11 mouse cellular contexts compared by ENCODE assay signal in the genomic region with DNA sequence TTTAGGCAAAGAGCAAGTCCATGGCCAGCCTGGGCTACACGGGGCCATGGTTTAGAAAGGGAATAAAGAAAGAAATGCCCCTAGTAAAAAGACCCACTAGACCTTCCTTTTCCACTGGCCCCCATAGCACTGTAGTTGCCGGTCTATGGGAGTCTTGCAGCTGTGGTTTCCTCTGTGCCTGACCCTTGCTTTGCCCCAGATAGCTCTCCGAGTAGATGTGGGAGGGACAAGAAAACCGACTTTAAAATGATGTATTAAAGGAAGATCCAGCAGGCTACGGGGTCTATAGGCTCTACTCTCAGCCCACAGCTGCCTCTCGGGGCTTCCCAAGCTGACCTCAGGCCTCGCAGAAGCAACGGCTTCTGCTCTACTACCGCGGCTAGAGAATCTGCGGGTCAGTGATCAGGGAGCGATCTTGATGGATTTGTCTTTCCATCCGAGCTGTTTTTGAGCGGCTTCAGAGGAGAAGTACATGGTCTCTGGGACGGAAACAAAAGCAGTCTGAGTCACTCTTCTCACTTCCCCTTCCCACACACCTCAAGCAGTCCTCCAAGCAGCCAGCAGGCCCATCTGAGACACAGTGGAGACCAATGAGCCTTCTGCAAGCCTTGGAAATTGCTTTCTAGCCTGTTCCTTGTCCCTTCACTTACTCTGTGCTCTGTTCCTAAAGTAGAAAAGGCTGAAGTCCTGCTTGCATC.
A peak's percentile ranks its signal among the peaks of the same experiment; 100 is the strongest.
DNase-seq lines count a peak whose midpoint lies in the region; ATAC-seq and TF ChIP-seq lines count a peak whose summit lies in the region.
"Had no signal": no experiment of that assay in that cellular context is flagged by ENCODE, and none has a peak within 500 bp of the region (broad histone marks: within the 10 kb centered on the region; RNA-seq: fewer than 3 reads in every experiment).

No protein-coding gene starts in this region.

- H3K4me3 ChIP-seq in forebrain, embryonic 11.5 days (ENCODE audit: low read depth, low read length) = no peak overlapping the region
- H3K4me3 ChIP-seq in forebrain, embryonic 16.5 days (replicated peaks; ENCODE audit: low read length) = no peak overlapping the region
- no peak overlapping the region for H3K4me3 ChIP-seq in liver, postnatal 0 days (ENCODE audit: low read depth, low read length)
- no peak overlapping the region for H3K4me3 ChIP-seq in liver, embryonic 12.5 days
- H3K4me3 ChIP-seq in midbrain, embryonic 16.5 days (ENCODE audit: low read depth, low read length) = no peak overlapping the region
- H3K4me3 ChIP-seq: neural tube, embryonic 13.5 days had no signal

- TF ChIP-seq EP300 in liver, postnatal 0 days (IDR thresholded peaks at IDR 0.05; ENCODE audit: low read depth) = no peak

- no peak overlapping the region for H3K27ac ChIP-seq in forebrain, embryonic 11.5 days (ENCODE audit: low read depth, low read length)
- H3K27ac ChIP-seq in forebrain, embryonic 16.5 days (ENCODE audit: low read length) = no peak overlapping the region
- 0 out of 2 replicates have a peak overlapping the region, but pooled peaks have one; percentile 18 for H3K27ac ChIP-seq in liver, postnatal 0 days (ENCODE audit: low read depth)
- H3K27ac ChIP-seq in liver, embryonic 12.5 days = no peak overlapping the region
- H3K27ac ChIP-seq in midbrain, embryonic 16.5 days (ENCODE audit: low read length) = no peak overlapping the region

- no peaks in the 10 kb centered on the region for H3K9me3 ChIP-seq in forebrain, embryonic 11.5 days (ENCODE audit: control insufficient read depth, low read length)
- H3K9me3 ChIP-seq in forebrain, embryonic 16.5 days (ENCODE audit: control insufficient read depth, low read length) = no peaks in the 10 kb centered on the region
- no peaks in the 10 kb centered on the region for H3K9me3 ChIP-seq in liver, postnatal 0 days (ENCODE audit: low read length)
- no peaks in the 10 kb centered on the region for H3K9me3 ChIP-seq in liver, embryonic 12.5 days (replicated peaks)
- no peaks in the 10 kb centered on the region for H3K9me3 ChIP-seq in midbrain, embryonic 16.5 days (replicated peaks; ENCODE audit: control insufficient read depth, low read length, poor library complexity, severe bottlenecking)
- H3K9me3 ChIP-seq: neural tube, embryonic 13.5 days had no signal

- H3K4me2 ChIP-seq in forebrain, embryonic 11.5 days (ENCODE audit: low read depth, low read length, severe bottlenecking) = no peak overlapping the region
- no peak overlapping the region for H3K4me2 ChIP-seq in forebrain, embryonic 16.5 days (ENCODE audit: low read length)
- H3K4me2 ChIP-seq in liver, postnatal 0 days (ENCODE audit: low read depth, low read length) = no peak overlapping the region
- H3K4me2 ChIP-seq in liver, embryonic 12.5 days = no peak overlapping the region
- H3K4me2 ChIP-seq in midbrain, embryonic 16.5 days (ENCODE audit: low read length) = no peak overlapping the region
- H3K4me2 ChIP-seq: neural tube, embryonic 13.5 days had no signal

- H3K9ac ChIP-seq in forebrain, embryonic 11.5 days (ENCODE audit: low read length) = no peak overlapping the region
- H3K9ac ChIP-seq in forebrain, embryonic 16.5 days (replicated peaks; ENCODE audit: low read depth, low read length) = no peak overlapping the region
- no peak overlapping the region for H3K9ac ChIP-seq in liver, postnatal 0 days (replicated peaks)
- no peak overlapping the region for H3K9ac ChIP-seq in liver, embryonic 12.5 days
- H3K9ac ChIP-seq in midbrain, embryonic 16.5 days (ENCODE audit: low read depth, low read length) = no peak overlapping the region
- H3K9ac ChIP-seq: neural tube, embryonic 13.5 days had no signal

- peaks cover 5% of the 10 kb centered on the region; the same call in 1 of the 2 replicates for H3K4me1 ChIP-seq in forebrain, embryonic 11.5 days (replicated peaks; ENCODE audit: control insufficient read depth, insufficient read depth, low read length)
- peaks cover 8% of the 10 kb centered on the region for H3K4me1 ChIP-seq in forebrain, embryonic 16.5 days (replicated peaks; ENCODE audit: control insufficient read depth, insufficient read depth, low read length)
- H3K4me1 ChIP-seq in liver, postnatal 0 days (ENCODE audit: insufficient read depth) = no peaks in the 10 kb centered on the region
- H3K4me1 ChIP-seq in liver, embryonic 12.5 days = no peaks in the 10 kb centered on the region
- H3K4me1 ChIP-seq in midbrain, embryonic 16.5 days (ENCODE audit: control insufficient read depth, insufficient read depth, low read length) = peaks cover 12% of the 10 kb centered on the region

- no peak for ATAC-seq in forebrain, embryonic 11.5 days (replicated peaks; ENCODE audit: low FRiP score)
- ATAC-seq in forebrain, embryonic 16.5 days = no peak
- ATAC-seq in liver, postnatal 0 days = peak; percentile 63
- no peak for ATAC-seq in liver, embryonic 12.5 days
- peak; percentile 97 for ATAC-seq in common myeloid progenitor, adult 5-6 weeks (replicated peaks; ENCODE audit: low read depth, poor library complexity, severe bottlenecking)
- ATAC-seq in midbrain, embryonic 16.5 days = no peak
- ATAC-seq: intestine, postnatal 0 days had no signal

- H3K27me3 ChIP-seq in forebrain, embryonic 11.5 days (ENCODE audit: control insufficient read depth, insufficient read depth, low read length) = no peaks in the 10 kb centered on the region
- no peaks in the 10 kb centered on the region for H3K27me3 ChIP-seq in forebrain, embryonic 16.5 days (replicated peaks; ENCODE audit: control insufficient read depth, insufficient read depth, low read length)
- no peaks in the 10 kb centered on the region for H3K27me3 ChIP-seq in liver, postnatal 0 days (ENCODE audit: insufficient read depth, low read length)
- no peaks in the 10 kb centered on the region for H3K27me3 ChIP-seq in liver, embryonic 12.5 days (replicated peaks)
- no peaks in the 10 kb centered on the region for H3K27me3 ChIP-seq in midbrain, embryonic 16.5 days (ENCODE audit: control insufficient read depth, insufficient read depth, low read depth, low read length)
- H3K27me3 ChIP-seq: neural tube, embryonic 13.5 days had no signal

- TF ChIP-seq CTCF in liver, postnatal 0 days (IDR thresholded peaks at IDR 0.05; ENCODE audit: low read depth) = no peak

- WGBS in forebrain, embryonic 11.5 days = 93% methylated on average over 15 of the region's 15 CpGs
- 94% methylated on average over 15 of the region's 15 CpGs for WGBS in forebrain, embryonic 16.5 days
- 26% methylated on average over 15 of the region's 15 CpGs for WGBS in liver, postnatal 0 days (ENCODE audit: insufficient replicate concordance)
- WGBS in liver, embryonic 12.5 days (ENCODE audit: insufficient replicate concordance) = 33% methylated on average over 15 of the region's 15 CpGs
- 90% methylated on average over 15 of the region's 15 CpGs for WGBS in midbrain, embryonic 16.5 days

- peak; percentile 37 for DNase-seq in forebrain, embryonic 11.5 days (ENCODE audit: low spot score)
- peak; percentile 23 for DNase-seq in liver, postnatal 0 days
- DNase-seq in natural killer cell, adult 2 months (ENCODE audit: low spot score in 2 of 2) = peak; percentile 5 to 66
- no peak for DNase-seq in kidney, adult 18-20 months
- DNase-seq: gastrocnemius, postnatal 14 days had no signal

- H3K36me3 ChIP-seq in forebrain, embryonic 11.5 days (ENCODE audit: control insufficient read depth, insufficient read depth, low read length) = no peaks in the 10 kb centered on the region
- no peaks in the 10 kb centered on the region for H3K36me3 ChIP-seq in forebrain, embryonic 16.5 days (ENCODE audit: control insufficient read depth, insufficient read depth)
- H3K36me3 ChIP-seq in liver, postnatal 0 days (replicated peaks; ENCODE audit: insufficient read depth, low read length) = no peaks in the 10 kb centered on the region
- H3K36me3 ChIP-seq in liver, embryonic 12.5 days = no peaks in the 10 kb centered on the region
- H3K36me3 ChIP-seq in midbrain, embryonic 16.5 days (ENCODE audit: control insufficient read depth, insufficient read depth, low read length) = no peaks in the 10 kb centered on the region
- H3K36me3 ChIP-seq: neural tube, embryonic 13.5 days had no signal

Comparison
In these comparisons a context has a peak if more than half of its experiments do, and no peak if none do; other contexts are left out.
1. ATAC-seq: peak in liver, postnatal 0 days (single experiment) and common myeloid progenitor, adult 5-6 weeks (single experiment); none in forebrain, embryonic 11.5 days (single experiment), forebrain, embryonic 16.5 days (single experiment), liver, embryonic 12.5 days (single experiment) and midbrain, embryonic 16.5 days (single experiment).